Mouse (Mus musculus): ENCODE data around the gene Pamr1.

GRCm38 (mm10) chr2:102638140-102638539, 88.3 kb downstream of the Pamr1 start:
- TF ChIP-seq CTCF (conservative IDR thresholded peaks at IDR 0.05; ENCODE audit: low read length) (no peak), POU5F1 (IDR thresholded peaks at IDR 0.05; ENCODE audit: borderline replicate concordance, low read length) (no peak)
